8 mouse cellular contexts compared by ENCODE assay signal in the genomic region with DNA sequence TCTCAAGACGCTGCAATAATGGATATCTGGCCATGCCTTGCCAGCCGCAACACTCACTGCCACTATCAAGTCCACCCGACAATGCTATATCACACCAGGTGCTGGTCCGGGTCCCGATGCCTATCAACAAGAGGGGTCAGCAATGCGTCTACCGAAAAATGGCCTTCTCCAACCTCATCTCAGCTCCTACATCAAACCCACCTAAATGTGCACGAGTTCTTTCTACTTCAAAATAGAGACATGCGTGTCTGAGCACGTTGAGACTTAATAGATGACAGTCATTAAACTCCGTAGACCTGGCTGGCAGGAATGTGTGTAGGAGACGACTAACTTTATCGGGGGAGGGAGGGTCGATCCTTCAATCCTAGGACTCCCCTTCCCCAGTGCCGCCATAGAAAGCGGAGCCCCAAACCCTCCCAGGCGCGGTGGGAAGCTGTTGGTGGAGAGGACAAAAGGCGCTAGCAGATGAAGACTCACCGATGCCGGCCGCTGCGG. TPM values are rescaled to one million over a fixed set of nuclear protein-coding genes. Genes with fewer than 3 reads are reported as not detected.
DNase-seq lines count a peak whose midpoint lies in the region; ATAC-seq lines count a peak whose summit lies in the region.

No protein-coding gene starts in this region.

- ATAC-seq in embryonic facial prominence, embryonic 14.5 days (ENCODE audit: low read depth): peak; percentile 23
- ATAC-seq in hindbrain, embryonic 16.5 days: peak; percentile 75
- peak; percentile 65 for ATAC-seq in midbrain, embryonic 11.5 days (ENCODE audit: low FRiP score)

- H3K27me3 ChIP-seq in embryonic facial prominence, embryonic 14.5 days (replicated peaks; ENCODE audit: control insufficient read depth, insufficient read depth, low read length): peaks cover 5% of the 10 kb centered on the region; the same call in 1 of the 2 replicates
- H3K27me3 ChIP-seq in hindbrain, embryonic 16.5 days (replicated peaks; ENCODE audit: control insufficient read depth, insufficient read depth, low read length): no peaks in the 10 kb centered on the region
- no peaks in the 10 kb centered on the region for H3K27me3 ChIP-seq in midbrain, embryonic 11.5 days (ENCODE audit: control insufficient read depth, insufficient read depth, low read length)

- peak overlapping the region; percentile 83 for H3K27ac ChIP-seq in embryonic facial prominence, embryonic 14.5 days (replicated peaks; ENCODE audit: low read depth, low read length)
- H3K27ac ChIP-seq in hindbrain, embryonic 16.5 days (ENCODE audit: low read depth, low read length): peak overlapping the region; percentile 88
- H3K27ac ChIP-seq in midbrain, embryonic 11.5 days (ENCODE audit: low read depth, low read length): peak overlapping the region; percentile 68

- no peaks in the 10 kb centered on the region for H3K36me3 ChIP-seq in embryonic facial prominence, embryonic 14.5 days (ENCODE audit: control insufficient read depth, insufficient read depth, low read length)
- H3K36me3 ChIP-seq in hindbrain, embryonic 16.5 days (ENCODE audit: control insufficient read depth, insufficient read depth, low read length): no peaks in the 10 kb centered on the region
- no peaks in the 10 kb centered on the region for H3K36me3 ChIP-seq in midbrain, embryonic 11.5 days (ENCODE audit: control insufficient read depth, insufficient read depth, low read length)

- peak overlapping the region; percentile 75 for H3K4me3 ChIP-seq in embryonic facial prominence, embryonic 14.5 days (ENCODE audit: low read depth, low read length)
- peak overlapping the region; percentile 74 for H3K4me3 ChIP-seq in hindbrain, embryonic 16.5 days (ENCODE audit: low read length)
- peak overlapping the region; percentile 81 for H3K4me3 ChIP-seq in midbrain, embryonic 11.5 days (ENCODE audit: low read depth, low read length)

- H3K4me2 ChIP-seq in embryonic facial prominence, embryonic 14.5 days (ENCODE audit: low read depth, low read length): peak overlapping the region; percentile 76
- peak overlapping the region; percentile 55 for H3K4me2 ChIP-seq in hindbrain, embryonic 16.5 days (ENCODE audit: low read length)
- H3K4me2 ChIP-seq in midbrain, embryonic 11.5 days: peak overlapping the region; percentile 61

- H3K9ac ChIP-seq in embryonic facial prominence, embryonic 14.5 days (ENCODE audit: low read depth, low read length): peak overlapping the region; percentile 86
- peak overlapping the region; percentile 85 for H3K9ac ChIP-seq in hindbrain, embryonic 16.5 days (ENCODE audit: low read depth, low read length)
- peak overlapping the region; percentile 88 for H3K9ac ChIP-seq in midbrain, embryonic 11.5 days (ENCODE audit: low read length)

- 1% methylated on average over 21 of the region's 23 CpGs for WGBS in embryonic facial prominence, embryonic 14.5 days
- under 1% methylated on average over 22 of the region's 23 CpGs for WGBS in hindbrain, embryonic 16.5 days
- 1% methylated on average over 23 of the region's 23 CpGs for WGBS in midbrain, embryonic 11.5 days

- H3K4me1 ChIP-seq in embryonic facial prominence, embryonic 14.5 days (ENCODE audit: control insufficient read depth, insufficient read depth, low read length): peaks cover 8% of the 10 kb centered on the region
- H3K4me1 ChIP-seq in hindbrain, embryonic 16.5 days (ENCODE audit: control insufficient read depth, insufficient read depth, low read depth, low read length): peaks cover 11% of the 10 kb centered on the region
- peaks cover 4% of the 10 kb centered on the region; the same call in 1 of the 2 replicates for H3K4me1 ChIP-seq in midbrain, embryonic 11.5 days (ENCODE audit: control insufficient read depth, insufficient read depth, low read length)

- no peaks in the 10 kb centered on the region for H3K9me3 ChIP-seq in embryonic facial prominence, embryonic 14.5 days (ENCODE audit: control insufficient read depth, low read length)
- no peaks in the 10 kb centered on the region for H3K9me3 ChIP-seq in hindbrain, embryonic 16.5 days (ENCODE audit: control insufficient read depth, low read length)
- H3K9me3 ChIP-seq in midbrain, embryonic 11.5 days (ENCODE audit: control insufficient read depth, low read length): no peaks in the 10 kb centered on the region

- intact Hi-C loops in left cerebral cortex, postnatal 4 days (cut with DNase I): no loop called here

- peak; percentile 10 for DNase-seq in left cerebral cortex, postnatal 4 days
- no peak for DNase-seq in left cerebral cortex, adult 18-20 months (ENCODE audit: low spot score in 2 of 2)
- peak; percentile 10 for DNase-seq in adrenal gland, postnatal 25 days
- peak; percentile 30 for DNase-seq in embryonic facial prominence, embryonic 14.5 days (ENCODE audit: low spot score)
- peak; percentile 97 for DNase-seq in midbrain, embryonic 11.5 days (ENCODE audit: low spot score, missing footprints)
- DNase-seq in urinary bladder, postnatal 14 days (ENCODE audit: low spot score): no peak
- DNase-seq in ovary, postnatal 36 days (ENCODE audit: low spot score): no peak

RNA-seq across cellular contexts. Expression of a gene that starts 0.4 kb away (rescaled TPM):
- total RNA-seq in left cerebral cortex, postnatal 4 days (2021): 10 to 100 TPM; 47.6 to 51.2 TPM
- 10 to 100 TPM; 43.2 to 45.0 TPM for total RNA-seq in left cerebral cortex, adult 18-20 months (2021)
- 27.7 and 40.6 TPM in 2 replicates for total RNA-seq in adrenal gland, postnatal 25 days (2021)
- polyA plus RNA-seq in embryonic facial prominence, embryonic 14.5 days (2014; fragmentation: Nextera tagmentation; extraction: Ambion mirVana): 17.9 and 23.1 TPM in 2 replicates
- 33.4 and 38.2 TPM in 2 replicates for polyA plus RNA-seq in hindbrain, embryonic 16.5 days (2015; fragmentation: Nextera tagmentation; extraction: Ambion mirVana)
- polyA plus RNA-seq in midbrain, embryonic 11.5 days (2014; fragmentation: Nextera tagmentation; extraction: Ambion mirVana): 21.0 and 21.7 TPM in 2 replicates

RNA-seq across cellular contexts. Expression of a gene that starts 6.7 kb away (rescaled TPM):
- total RNA-seq in left cerebral cortex, postnatal 4 days (2021): 10 to 100 TPM; 17.9 to 19.0 TPM
- 10 to 100 TPM; 24.8 to 25.6 TPM for total RNA-seq in left cerebral cortex, adult 18-20 months (2021)
- total RNA-seq in adrenal gland, postnatal 25 days (2021): 26.7 and 27.9 TPM in 2 replicates
- polyA plus RNA-seq in embryonic facial prominence, embryonic 14.5 days (2014; fragmentation: Nextera tagmentation; extraction: Ambion mirVana): 2.7 and 3.2 TPM in 2 replicates
- 14.3 and 16.3 TPM in 2 replicates for polyA plus RNA-seq in hindbrain, embryonic 16.5 days (2015; fragmentation: Nextera tagmentation; extraction: Ambion mirVana)
- polyA plus RNA-seq in midbrain, embryonic 11.5 days (2014; fragmentation: Nextera tagmentation; extraction: Ambion mirVana): 6.2 and 7.0 TPM in 2 replicates

RNA-seq across cellular contexts. Expression of a gene that starts 38.1 kb away (rescaled TPM):
- 10 to 100 TPM; 55.8 to 59.1 TPM for total RNA-seq in left cerebral cortex, postnatal 4 days (2021)
- 10 to 100 TPM; 63.0 to 64.6 TPM for total RNA-seq in left cerebral cortex, adult 18-20 months (2021)
- 48.2 and 51.3 TPM in 2 replicates for total RNA-seq in adrenal gland, postnatal 25 days (2021)
- polyA plus RNA-seq in embryonic facial prominence, embryonic 14.5 days (2014; fragmentation: Nextera tagmentation; extraction: Ambion mirVana): 36.6 and 42.8 TPM in 2 replicates
- polyA plus RNA-seq in hindbrain, embryonic 16.5 days (2015; fragmentation: Nextera tagmentation; extraction: Ambion mirVana): 78.2 and 80.5 TPM in 2 replicates
- 51.6 and 52.7 TPM in 2 replicates for polyA plus RNA-seq in midbrain, embryonic 11.5 days (2014; fragmentation: Nextera tagmentation; extraction: Ambion mirVana)

Comparison
In these comparisons a context has a peak if more than half of its experiments do, and no peak if none do; other contexts are left out.
1. DNase-seq: peak in left cerebral cortex, postnatal 4 days (single experiment), adrenal gland, postnatal 25 days (single experiment), embryonic facial prominence, embryonic 14.5 days (single experiment) and midbrain, embryonic 11.5 days (single experiment); none in left cerebral cortex, adult 18-20 months (0 of 2), urinary bladder, postnatal 14 days (single experiment) and ovary, postnatal 36 days (single experiment).
2. ATAC-seq: peak in every context shown above with its lines; median percentile 75 in hindbrain, embryonic 16.5 days; 65 in midbrain, embryonic 11.5 days; 23 in embryonic facial prominence, embryonic 14.5 days.
3. Peak in every context shown above with its lines, with median percentiles within 50 percentile points of each other: H3K27ac ChIP-seq, H3K4me2 ChIP-seq, H3K4me3 ChIP-seq and H3K9ac ChIP-seq.